ENCODE assay signal across 8 mouse cellular contexts in genomic region chr15:100687430-100687971, GRCm38 (mm10). TPM values are rescaled to one million over a fixed set of nuclear protein-coding genes. Genes with fewer than 3 reads are reported as not detected.
DNase-seq lines count a peak whose midpoint lies in the region; ATAC-seq and TF ChIP-seq lines count a peak whose summit lies in the region.
"Had no signal": no experiment of that assay in that cellular context is flagged by ENCODE, and none has a peak within 500 bp of the region (broad histone marks: within the 10 kb centered on the region; RNA-seq: fewer than 3 reads in every experiment).

Gene Cela1 (minus strand): TSS chr15:100687921.

- H3K4me2 ChIP-seq in intestine, postnatal 0 days (replicated peaks; ENCODE audit: low read depth), result peak within 1 kb of the TSS; percentile 27
- H3K4me2 ChIP-seq in stomach, embryonic 16.5 days (ENCODE audit: low read depth, low read length), result peak within 1 kb of the TSS; percentile 34
- H3K4me2 ChIP-seq in midbrain, embryonic 13.5 days (replicated peaks), result no peak within 1 kb of the TSS
- H3K4me2 ChIP-seq: heart, embryonic 11.5 days had no signal

- no peaks in the 10 kb centered on the region for H3K27me3 ChIP-seq in thymus, adult 2 months (ENCODE audit: control insufficient read depth, insufficient read depth, low read length)
- H3K27me3 ChIP-seq in intestine, postnatal 0 days (replicated peaks; ENCODE audit: control insufficient read depth, insufficient read depth, low read length), result no peaks in the 10 kb centered on the region
- H3K27me3 ChIP-seq in stomach, embryonic 16.5 days (ENCODE audit: control insufficient read depth, insufficient read depth, low read length), result no peaks in the 10 kb centered on the region
- no peaks in the 10 kb centered on the region for H3K27me3 ChIP-seq in midbrain, embryonic 13.5 days

- 0 out of 2 replicates have a peak, but pooled peaks cover 6% of the 10 kb centered on the region for H3K9me3 ChIP-seq in intestine, postnatal 0 days (ENCODE audit: control insufficient read depth)
- peaks cover 9% of the 10 kb centered on the region; the same call in 1 of the 2 replicates for H3K9me3 ChIP-seq in stomach, embryonic 16.5 days (replicated peaks; ENCODE audit: control insufficient read depth, low read length)
- peaks cover 9% of the 10 kb centered on the region; the same call in 1 of the 2 replicates for H3K9me3 ChIP-seq in midbrain, embryonic 13.5 days

- H3K4me1 ChIP-seq in thymus, adult 2 months (replicated peaks; ENCODE audit: control insufficient read depth, insufficient read depth, low read length), result peaks cover 12% of the 10 kb centered on the region
- H3K4me1 ChIP-seq in intestine, postnatal 0 days (replicated peaks; ENCODE audit: control insufficient read depth, insufficient read depth, low read length), result no peaks in the 10 kb centered on the region
- H3K4me1 ChIP-seq in stomach, embryonic 16.5 days (ENCODE audit: control insufficient read depth, insufficient read depth, low read length), result peaks cover 8% of the 10 kb centered on the region
- H3K4me1 ChIP-seq in midbrain, embryonic 13.5 days (replicated peaks), result no peaks in the 10 kb centered on the region

- TF ChIP-seq POLR2A in thymus, adult 2 months (IDR thresholded peaks at IDR 0.05; ENCODE audit: control insufficient read depth, extremely low read depth, insufficient read depth, low read length, poor library complexity), result no peak

- no peak for ATAC-seq in intestine, postnatal 0 days
- no peak for ATAC-seq in stomach, embryonic 16.5 days (ENCODE audit: insufficient read depth, low FRiP score)
- no peak for ATAC-seq in midbrain, embryonic 13.5 days

- no peak for DNase-seq in thymus, adult 2 months
- DNase-seq in thymus, postnatal 36 days, result no peak
- peak; percentile 56 for DNase-seq in adrenal gland, postnatal 14 days
- DNase-seq in left cerebral cortex, adult 18-20 months (ENCODE audit: low spot score in 2 of 2), result no peak

- H3K9ac ChIP-seq in intestine, postnatal 0 days (ENCODE audit: low read depth, low read length), result no peak within 1 kb of the TSS
- peak within 1 kb of the TSS; percentile 47 for H3K9ac ChIP-seq in stomach, embryonic 16.5 days (ENCODE audit: low read length)
- no peak within 1 kb of the TSS for H3K9ac ChIP-seq in midbrain, embryonic 13.5 days (replicated peaks)

- WGBS in thymus, adult 2 months, result 66% methylated on average over 8 of the region's 8 CpGs
- WGBS in intestine, postnatal 0 days, result 47% methylated on average over 8 of the region's 8 CpGs
- WGBS in stomach, embryonic 16.5 days, result 57% methylated on average over 8 of the region's 8 CpGs
- 83% methylated on average over 8 of the region's 8 CpGs for WGBS in midbrain, embryonic 13.5 days

- H3K27ac ChIP-seq in thymus, adult 2 months (ENCODE audit: control insufficient read depth, insufficient read depth, low read length), result peak within 1 kb of the TSS; percentile 10; the same call in 1 of the 2 replicates
- H3K27ac ChIP-seq in intestine, postnatal 0 days (ENCODE audit: low read depth, low read length), result no peak within 1 kb of the TSS
- H3K27ac ChIP-seq in stomach, embryonic 16.5 days (ENCODE audit: low read length), result peak within 1 kb of the TSS; percentile 58
- H3K27ac ChIP-seq in midbrain, embryonic 13.5 days, result no peak within 1 kb of the TSS

- no peak for TF ChIP-seq CTCF in thymus, adult 2 months (IDR thresholded peaks at IDR 0.05; ENCODE audit: borderline replicate concordance, control insufficient read depth, extremely low read depth, insufficient read depth, low read length, poor library complexity)
- no peak for TF ChIP-seq CTCF in intestine, postnatal 0 days (IDR thresholded peaks at IDR 0.05; ENCODE audit: low read depth)

- no peak within 1 kb of the TSS for H3K4me3 ChIP-seq in thymus, adult 2 months (ENCODE audit: control insufficient read depth, insufficient read depth, low read length)
- H3K4me3 ChIP-seq in intestine, postnatal 0 days (ENCODE audit: low read depth, low read length), result no peak within 1 kb of the TSS
- H3K4me3 ChIP-seq in stomach, embryonic 16.5 days (replicated peaks; ENCODE audit: low read length), result peak within 1 kb of the TSS; percentile 25; the same call in 1 of the 2 replicates
- H3K4me3 ChIP-seq in midbrain, embryonic 13.5 days (replicated peaks), result no peak within 1 kb of the TSS

- H3K36me3 ChIP-seq in thymus, adult 2 months (ENCODE audit: control insufficient read depth, insufficient read depth, low read length), result no peaks in the 10 kb centered on the region
- H3K36me3 ChIP-seq in intestine, postnatal 0 days (ENCODE audit: control insufficient read depth, insufficient read depth), result peaks cover 8% of the 10 kb centered on the region; the same call in 1 of the 2 replicates
- H3K36me3 ChIP-seq in stomach, embryonic 16.5 days (ENCODE audit: control insufficient read depth, insufficient read depth, low read length), result no peaks in the 10 kb centered on the region
- H3K36me3 ChIP-seq in midbrain, embryonic 13.5 days, result no peaks in the 10 kb centered on the region

RNA-seq across cellular contexts. Expression of gene Cela1, which starts in this region (rescaled TPM):
- polyA plus RNA-seq in thymus, adult 2 months (2012; rRNA removed), result 10.4 and 11.7 TPM in 2 replicates
- 26.1 and 32.9 TPM in 2 replicates for total RNA-seq in adrenal gland, postnatal 14 days (2021)
- 37.2 and 41.1 TPM in 2 replicates for polyA plus RNA-seq in intestine, postnatal 0 days (2015; fragmentation: Nextera tagmentation; extraction: Ambion mirVana)
- polyA plus RNA-seq in stomach, embryonic 16.5 days (2015; fragmentation: Nextera tagmentation; extraction: Ambion mirVana), result 250 and 388 TPM in 2 replicates
- 1 to 10 TPM; 2.7 TPM for total RNA-seq in left cerebral cortex, adult 18-20 months (2021)
- 0.34 and 1.1 TPM in 2 replicates for polyA plus RNA-seq in midbrain, embryonic 13.5 days (2015; fragmentation: Nextera tagmentation; extraction: Ambion mirVana)

Comparison
In these comparisons a context has a peak if more than half of its experiments do, and no peak if none do; other contexts are left out.
1. H3K27ac ChIP-seq: peak in thymus, adult 2 months (single experiment) and stomach, embryonic 16.5 days (single experiment); none in intestine, postnatal 0 days (single experiment) and midbrain, embryonic 13.5 days (single experiment).